Mouse (Mus musculus) neural tube, embryonic 14.5 days (tissue): Measurements from ENCODE around the gene Smad3. TPM values are rescaled to one million over a fixed set of nuclear protein-coding genes. Genes with fewer than 3 reads are reported as not detected.

Source experiments
- ATAC-seq: fragments of 200-750 bp; cut with Nextera tagmentation; 2 replicates; pipeline ENCODE4 v1.8.0; 2017; ENCODE audit warnings: low read depth, mild to moderate bottlenecking, moderate TSS enrichment, moderate library complexity
- H3K27ac ChIP-seq: fragments of 300-500 bp; sonication (generic); 2 replicates; pipeline ENCODE4 v1.5.1; 2014; ENCODE audit warnings: low read depth, mild to moderate bottlenecking, control low read depth, low read length, moderate library complexity, mixed read lengths
- H3K27me3 ChIP-seq: fragments of 300-500 bp; sonication (generic); 2 replicates; pipeline ENCODE4 v1.6.1; 2014; ENCODE audit warnings: low read length; ENCODE audit not compliant: control insufficient read depth, insufficient read depth
- H3K36me3 ChIP-seq: fragments of 300-500 bp; sonication (generic); 2 replicates; pipeline ENCODE4 v1.6.1; 2014; ENCODE audit warnings: low read length, mixed read lengths; ENCODE audit not compliant: control insufficient read depth, insufficient read depth
- H3K4me1 ChIP-seq: fragments of 300-500 bp; sonication (generic); 2 replicates; pipeline ENCODE4 v1.6.1; 2014; ENCODE audit warnings: low read length; ENCODE audit not compliant: control insufficient read depth, insufficient read depth
- H3K4me2 ChIP-seq: fragments of 300-500 bp; sonication (generic); 2 replicates; pipeline ENCODE4 v1.6.1; 2014; ENCODE audit warnings: mild to moderate bottlenecking, low read depth, low read length, control low read depth
- H3K4me3 ChIP-seq: fragments of 300-500 bp; sonication (generic); 2 replicates; pipeline ENCODE4 v1.5.1; 2014; ENCODE audit warnings: low read depth, low read length, control low read depth, mixed read lengths
- H3K9ac ChIP-seq: fragments of 300-500 bp; sonication (generic); replicated peaks from 2 replicates; pipeline ENCODE4 v1.6.1; 2014; ENCODE audit warnings: low read depth, mild to moderate bottlenecking, control low read depth, low read length, mixed read lengths
- H3K9me3 ChIP-seq: fragments of 300-500 bp; sonication (generic); 2 replicates; pipeline ENCODE4 v1.6.1; 2016; ENCODE audit warnings: low read length; ENCODE audit not compliant: control insufficient read depth
- WGBS: fragments of 180-500 bp; shearing (Covaris S2); extraction: QIAGEN DNeasy Blood & Tissue Kit; methylation state at CpG from one replicate; pipeline ENCODE4 v1.1.7; 2014; 5-methylcytosine and 5-hydroxymethylcytosine counted together
- polyA plus RNA-seq: library from polyadenylated mRNA; unstranded; fragments of >200 nt; fragmentation: Nextera tagmentation; extraction: Ambion mirVana; gene quantifications from 2 replicates; pipeline ENCODE4 v1.2.1, GENCODE M21; 2014

The Smad3 gene
- polyA plus RNA-seq, 1 experiment from 2014 or later = 6.4 TPM

GRCm38 (mm10) chr9:63614018-63614985 is 143.5 kb downstream of the Smad3 start:
- H3K4me1 ChIP-seq = peaks cover 18% of the 10 kb centered on the region
- H3K36me3 ChIP-seq = peaks cover 6% of the 10 kb centered on the region; the same call in 1 of the 2 replicates
- H3K4me2 ChIP-seq = no peak overlapping the region
- H3K9me3 ChIP-seq = no peaks in the 10 kb centered on the region
- WGBS = 79% methylated on average over 11 of the region's 11 CpGs
- no peak overlapping the region for H3K9ac ChIP-seq
- no peaks in the 10 kb centered on the region for H3K27me3 ChIP-seq
- no peak overlapping the region for H3K4me3 ChIP-seq
- H3K27ac ChIP-seq = no peak overlapping the region
- ATAC-seq = no peak

- Histone ChIP-seq H3K9ac (0 out of 2 replicates have a peak overlapping the region, but pooled peaks have one; percentile 12), H3K27me3 (no peaks in the 10 kb centered on the region), H3K27ac (no peak overlapping the region), H3K4me3 (no peak overlapping the region), H3K36me3 (peaks cover 6% of the 10 kb centered on the region; the same call in 1 of the 2 replicates), H3K4me1 (peaks cover 18% of the 10 kb centered on the region), H3K9me3 (no peaks in the 10 kb centered on the region), H3K4me2 (no peak overlapping the region)
- ATAC-seq = peak; percentile 31; the same call in 1 of the 2 replicates
- WGBS = 53% methylated on average over 1 of the region's 1 CpGs
Observed at GRCm38 (mm10) chr9:63613569-63613968, 144.2 kb downstream of the Smad3 start.

- Histone ChIP-seq H3K36me3 (peaks cover 6% of the 10 kb centered on the region; the same call in 1 of the 2 replicates), H3K9ac (0 out of 2 replicates have a peak overlapping the region, but pooled peaks have one; percentile 12), H3K4me1 (peaks cover 18% of the 10 kb centered on the region), H3K4me3 (no peak overlapping the region), H3K4me2 (0 out of 2 replicates have a peak overlapping the region, but pooled peaks have one; percentile 2), H3K27me3 (no peaks in the 10 kb centered on the region), H3K9me3 (no peaks in the 10 kb centered on the region), H3K27ac (no peak overlapping the region)
- ATAC-seq = peak; percentile 66; the same call in 1 of the 2 replicates
- WGBS = 44% methylated on average over 16 of the region's 16 CpGs
Observed at GRCm38 (mm10) chr9:63612565-63613515, 145.0 kb downstream of the Smad3 start.

GRCm38 (mm10) chr9:63611967-63612366 is 145.8 kb downstream of the Smad3 start:
- 0 out of 2 replicates have a peak, but pooled peaks cover under 1% of the 10 kb centered on the region for H3K36me3 ChIP-seq
- 62% methylated on average over 5 of the region's 5 CpGs for WGBS
- no peak overlapping the region for H3K27ac ChIP-seq
- no peak overlapping the region for H3K4me2 ChIP-seq
- no peaks in the 10 kb centered on the region for H3K9me3 ChIP-seq
- H3K9ac ChIP-seq = no peak overlapping the region
- H3K4me1 ChIP-seq = peaks cover 18% of the 10 kb centered on the region
- no peaks in the 10 kb centered on the region for H3K27me3 ChIP-seq
- no peak overlapping the region for H3K4me3 ChIP-seq
- no peak for ATAC-seq

GRCm38 (mm10) chr9:63610841-63611366 is 146.9 kb downstream of the Smad3 start:
- Histone ChIP-seq H3K9ac (no peak overlapping the region), H3K36me3 (no peaks in the 10 kb centered on the region), H3K4me2 (no peak overlapping the region), H3K27me3 (no peaks in the 10 kb centered on the region), H3K9me3 (no peaks in the 10 kb centered on the region), H3K27ac (peak overlapping the region; percentile 44), H3K4me3 (no peak overlapping the region), H3K4me1 (peaks cover 18% of the 10 kb centered on the region)
- WGBS = 13% methylated on average over 13 of the region's 13 CpGs
- no peak for ATAC-seq

- no peak overlapping the region for H3K4me3 ChIP-seq
- H3K9me3 ChIP-seq = no peaks in the 10 kb centered on the region
- ATAC-seq = no peak
- H3K27ac ChIP-seq = no peak overlapping the region
- H3K4me2 ChIP-seq = no peak overlapping the region
- no peaks in the 10 kb centered on the region for H3K27me3 ChIP-seq
- H3K9ac ChIP-seq = no peak overlapping the region
- H3K4me1 ChIP-seq = peaks cover 18% of the 10 kb centered on the region
- H3K36me3 ChIP-seq = no peaks in the 10 kb centered on the region
- WGBS = 91% methylated on average over 6 of the region's 6 CpGs
Observed at GRCm38 (mm10) chr9:63610231-63610630, 147.6 kb downstream of the Smad3 start.

- no peak overlapping the region for H3K4me2 ChIP-seq
- no peaks in the 10 kb centered on the region for H3K36me3 ChIP-seq
- H3K9me3 ChIP-seq = no peaks in the 10 kb centered on the region
- H3K4me3 ChIP-seq = no peak overlapping the region
- H3K4me1 ChIP-seq = peaks cover 18% of the 10 kb centered on the region
- WGBS = 96% methylated on average over 2 of the region's 2 CpGs
- no peak for ATAC-seq
- H3K27me3 ChIP-seq = no peaks in the 10 kb centered on the region
- H3K9ac ChIP-seq = no peak overlapping the region
- H3K27ac ChIP-seq = no peak overlapping the region
Observed at GRCm38 (mm10) chr9:63609776-63610175, 148.0 kb downstream of the Smad3 start.

GRCm38 (mm10) chr9:63609246-63609645 is 148.5 kb downstream of the Smad3 start:
- no peak overlapping the region for H3K4me2 ChIP-seq
- no peaks in the 10 kb centered on the region for H3K36me3 ChIP-seq
- H3K27ac ChIP-seq = no peak overlapping the region
- H3K27me3 ChIP-seq = no peaks in the 10 kb centered on the region
- no peak overlapping the region for H3K9ac ChIP-seq
- H3K4me3 ChIP-seq = no peak overlapping the region
- no peaks in the 10 kb centered on the region for H3K9me3 ChIP-seq
- no peak for ATAC-seq
- 81% methylated on average over 8 of the region's 8 CpGs for WGBS
- H3K4me1 ChIP-seq = peaks cover 18% of the 10 kb centered on the region
